Mouse (Mus musculus) megakaryocyte, adult 5-6 weeks (primary cell): Measurements from ENCODE around the gene Mgme1. TPM values are rescaled to one million over a fixed set of nuclear protein-coding genes. Genes with fewer than 3 reads are reported as not detected.

Experiments
- ATAC-seq: 2 replicates; pipeline ENCODE4 v1.8.0; 2016; ENCODE audit warnings: mild to moderate bottlenecking, inconsistent platforms; ENCODE audit not compliant: poor library complexity, severe bottlenecking
- total RNA-seq, 2 experiments: library from RNA; stranded (forward) in 1 of 2; stranded (reverse) in 1 of 2; fragments of 153-499, 151-499 nt in 1 of 2; fragments of 221-1000, 200-1000 nt in 1 of 2; gene quantifications; 2 replicates each; pipeline versions ENCODE4 v1.2.3 to v1.2.4; 2015 to 2017

Mgme1 gene
- total RNA-seq, 2 experiments from 2014 or later, result 6.8 to 13.2 TPM

DNA sequence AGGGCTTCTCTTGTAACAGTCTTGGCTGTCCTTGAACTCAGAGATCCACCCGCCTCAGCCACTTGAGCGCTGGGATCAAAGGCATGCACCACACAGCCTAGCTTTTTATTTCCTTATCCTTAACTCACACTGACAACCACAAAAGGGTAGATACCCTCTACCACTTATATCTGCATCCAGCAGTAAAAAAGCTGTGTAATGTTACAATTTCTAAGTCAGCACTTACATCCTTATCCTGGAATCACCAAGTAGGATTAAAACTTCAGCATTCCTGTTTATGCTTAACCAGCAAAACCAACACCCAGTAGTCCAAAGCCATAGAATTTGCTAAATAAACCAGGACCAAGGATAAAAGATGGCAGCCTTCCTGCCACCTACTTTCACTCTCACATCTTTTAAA, 7.6 kb upstream of the Mgme1 start:
- no peak for ATAC-seq

GRCm38 (mm10) chr2:144264398-144265119, 5.9 kb upstream of the Mgme1 start:
- ATAC-seq, result peak; percentile 63

DNA sequence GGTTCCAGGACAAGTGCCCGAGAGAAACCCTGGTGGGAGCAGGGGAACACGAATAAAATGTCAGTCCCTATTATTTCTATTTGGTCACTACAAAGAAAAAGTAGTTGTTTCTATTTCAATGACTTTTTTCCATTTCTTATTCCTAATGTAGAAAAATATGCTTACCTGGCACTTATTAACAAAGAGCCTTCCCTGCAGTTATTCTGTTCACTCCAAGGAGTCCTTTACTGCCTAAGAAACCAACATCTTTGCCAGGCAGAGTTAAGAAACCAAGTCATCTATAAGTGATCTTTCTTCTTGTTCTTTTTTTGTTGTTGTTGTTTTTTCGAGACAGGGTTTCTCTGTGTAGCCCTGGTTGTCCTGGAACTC, 5.4 kb upstream of the Mgme1 start:
- ATAC-seq, result no peak

DNA sequence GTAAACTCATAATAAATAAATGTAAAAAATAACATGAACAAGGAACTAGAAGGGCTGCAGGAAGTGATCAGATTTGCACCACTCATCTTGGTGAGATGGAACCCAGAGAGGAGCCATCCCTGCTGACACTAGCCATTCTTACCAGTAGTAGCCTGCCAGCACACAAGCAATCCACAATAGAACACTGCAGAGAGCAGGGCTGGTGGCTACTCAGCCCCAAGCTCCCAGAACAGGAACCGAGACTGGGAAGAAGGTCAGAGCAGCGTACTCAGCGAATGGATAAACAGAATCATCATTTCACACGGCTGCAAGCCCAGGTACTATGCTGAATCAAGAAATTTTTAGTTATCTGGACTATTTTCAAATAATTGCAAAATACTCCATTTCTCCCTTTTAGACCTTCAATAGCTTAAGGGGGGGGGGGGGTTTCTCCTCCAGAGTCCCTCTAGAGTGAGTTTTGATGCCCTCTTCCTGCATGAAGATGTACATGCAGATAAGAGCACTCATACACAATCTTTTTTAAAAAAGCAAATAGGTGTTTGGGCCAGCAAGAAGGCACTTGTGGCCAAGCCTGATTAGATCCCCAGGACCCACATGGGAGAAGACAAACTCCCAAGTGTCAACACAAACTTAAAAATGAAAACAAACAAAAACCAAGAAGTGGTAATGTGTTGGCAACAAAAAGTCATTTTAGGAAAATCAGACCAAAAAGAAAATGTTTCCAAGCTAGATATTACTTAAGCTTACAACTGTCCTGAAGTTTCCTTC, 4.4 kb upstream of the Mgme1 start:
- peak; percentile 26 for ATAC-seq

- ATAC-seq, result no peak
Measured at GRCm38 (mm10) chr2:144267004-144267730, 3.3 kb upstream of the Mgme1 start.

DNA sequence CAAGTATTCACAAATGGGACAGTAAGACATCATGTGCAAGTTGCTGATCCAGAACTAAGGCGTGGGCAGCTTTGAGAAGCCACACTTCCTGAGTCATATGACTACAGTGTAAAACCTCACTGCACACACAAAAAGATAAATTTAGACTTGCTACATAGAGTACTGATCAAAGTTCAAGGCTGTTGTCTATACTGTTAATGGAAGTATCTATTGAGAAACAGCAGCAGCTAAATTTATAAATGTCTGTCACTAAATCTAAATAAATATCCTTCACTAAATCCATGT, 2.8 kb upstream of the Mgme1 start:
- ATAC-seq, result no peak

DNA sequence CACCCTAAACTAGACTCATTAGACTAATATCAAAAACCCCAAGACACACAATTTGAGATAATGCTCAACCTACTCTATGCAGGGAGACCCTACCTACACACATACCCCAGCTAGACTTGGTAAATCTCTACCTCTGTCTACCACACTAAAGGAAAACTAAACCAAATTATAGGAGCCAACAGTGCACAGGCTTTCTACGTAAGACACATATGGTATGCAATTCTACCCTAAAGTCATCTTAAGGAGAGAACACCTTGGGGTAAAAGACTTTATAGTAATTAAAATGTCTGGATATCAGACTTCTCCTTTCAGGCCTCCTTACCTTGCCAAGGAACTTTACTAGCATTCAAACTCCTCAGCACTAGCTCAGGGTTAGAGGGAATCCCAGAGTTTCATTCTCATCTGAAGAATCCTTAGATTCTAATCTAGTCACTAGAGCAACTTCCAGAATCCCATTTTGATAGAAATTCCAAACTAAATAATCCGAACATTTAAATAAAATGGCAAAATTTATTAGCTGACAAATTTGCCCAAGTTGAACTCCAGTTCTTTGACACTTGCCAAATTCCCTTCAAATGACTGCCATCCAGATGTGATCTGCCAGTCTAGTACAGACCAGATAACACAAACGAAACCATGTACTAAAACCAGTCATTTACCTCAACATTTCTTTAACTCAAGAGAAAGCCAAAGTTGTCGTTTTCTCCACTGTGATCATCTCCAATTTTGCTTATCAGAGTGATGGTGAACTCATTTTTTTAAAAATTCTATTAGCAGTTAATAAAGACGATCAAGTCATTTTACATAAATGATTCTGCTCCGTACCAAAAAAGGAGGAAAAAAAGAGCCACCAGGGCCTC, 1.8 kb upstream of the Mgme1 start:
- no peak for ATAC-seq

DNA sequence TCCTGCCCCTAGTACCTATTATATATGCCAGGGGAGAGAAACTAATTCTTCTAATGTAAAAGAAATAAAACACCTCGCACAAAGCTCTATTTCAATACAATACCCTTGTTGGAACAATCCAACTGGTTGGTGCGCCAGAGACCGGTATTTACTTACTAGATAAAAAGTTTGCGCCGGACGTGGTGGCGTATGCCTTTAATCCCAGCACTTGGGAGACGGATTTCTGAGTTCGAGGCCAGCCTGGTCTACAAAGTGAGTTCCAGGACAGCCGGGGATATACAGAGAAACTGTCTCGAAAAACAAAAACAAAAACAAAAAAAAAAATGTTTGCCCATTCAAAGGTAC, 1.2 kb upstream of the Mgme1 start:
- no peak for ATAC-seq

- no peak for ATAC-seq
Measured at GRCm38 (mm10) chr2:144269679-144270475, 586 bp upstream of the Mgme1 start.

DNA sequence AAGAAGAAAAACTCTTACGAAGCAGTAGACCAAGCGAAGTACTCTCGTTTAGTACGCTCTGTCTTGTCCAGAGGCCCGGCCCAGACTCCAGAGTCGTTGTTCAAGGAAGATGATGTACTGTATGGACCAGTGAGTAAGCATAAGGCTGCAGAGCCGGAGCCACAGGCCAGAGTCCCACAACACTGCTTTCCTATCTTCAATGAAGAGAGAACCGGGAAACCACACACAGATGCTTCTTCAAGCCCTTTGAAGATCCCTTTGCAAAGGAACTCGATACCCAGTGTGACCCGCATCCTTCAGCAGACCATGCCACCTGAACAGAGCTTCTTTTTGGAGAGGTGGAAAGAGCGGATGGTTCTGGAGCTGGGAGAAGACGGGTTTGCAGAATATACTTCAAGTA, 1.6 kb downstream of the Mgme1 start:
- ATAC-seq, result no peak

- ATAC-seq, result peak; percentile 36
Measured at GRCm38 (mm10) chr2:144274741-144275140, 4.3 kb downstream of the Mgme1 start.

DNA sequence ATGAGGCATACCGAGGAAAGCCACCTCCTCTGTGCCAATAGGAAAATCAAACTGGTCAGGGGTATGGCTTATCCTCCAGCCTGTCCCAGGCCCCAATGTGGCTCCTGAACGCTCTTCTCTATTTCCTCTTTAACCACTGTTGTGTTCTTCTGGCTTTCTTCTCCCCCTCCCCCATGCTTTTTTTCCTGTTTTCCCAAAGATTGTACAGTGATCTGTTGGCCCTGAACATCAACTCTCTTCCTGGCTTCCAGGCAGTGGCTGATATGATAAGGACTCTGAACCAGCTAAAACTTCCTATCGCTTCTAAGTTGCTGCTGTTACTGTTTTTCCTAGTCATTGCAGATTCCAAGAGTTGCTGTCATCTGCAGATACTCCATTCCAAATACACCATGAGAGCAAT, 6.4 kb downstream of the Mgme1 start:
- ATAC-seq, result no peak

GRCm38 (mm10) chr2:144279742-144280141, 9.3 kb downstream of the Mgme1 start:
- ATAC-seq, result no peak

- ATAC-seq, result no peak
Measured at GRCm38 (mm10) chr2:144280568-144280967, 10.1 kb downstream of the Mgme1 start.

- ATAC-seq, result no peak
Measured at GRCm38 (mm10) chr2:144281417-144281816, 11.0 kb downstream of the Mgme1 start.

DNA sequence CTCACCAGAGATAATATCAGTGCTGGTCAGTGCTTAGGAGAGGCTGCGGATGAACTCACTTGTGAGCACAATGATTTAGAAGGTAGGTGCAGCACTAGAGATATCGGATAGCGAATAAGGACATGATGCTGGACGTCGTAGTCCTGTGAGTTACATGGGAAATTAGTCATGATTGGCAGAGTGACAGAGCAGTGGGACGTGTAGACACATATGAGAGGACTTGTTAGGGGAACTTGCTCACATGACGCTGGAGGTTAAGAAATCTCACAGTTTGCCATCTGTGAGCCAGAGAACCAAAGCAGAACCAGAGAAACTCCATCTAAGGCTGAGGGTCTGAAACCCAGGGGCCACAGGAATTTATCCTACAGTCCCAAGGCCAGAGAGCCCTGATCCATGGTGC, 19.9 kb downstream of the Mgme1 start:
- peak; percentile 85 for ATAC-seq

DNA sequence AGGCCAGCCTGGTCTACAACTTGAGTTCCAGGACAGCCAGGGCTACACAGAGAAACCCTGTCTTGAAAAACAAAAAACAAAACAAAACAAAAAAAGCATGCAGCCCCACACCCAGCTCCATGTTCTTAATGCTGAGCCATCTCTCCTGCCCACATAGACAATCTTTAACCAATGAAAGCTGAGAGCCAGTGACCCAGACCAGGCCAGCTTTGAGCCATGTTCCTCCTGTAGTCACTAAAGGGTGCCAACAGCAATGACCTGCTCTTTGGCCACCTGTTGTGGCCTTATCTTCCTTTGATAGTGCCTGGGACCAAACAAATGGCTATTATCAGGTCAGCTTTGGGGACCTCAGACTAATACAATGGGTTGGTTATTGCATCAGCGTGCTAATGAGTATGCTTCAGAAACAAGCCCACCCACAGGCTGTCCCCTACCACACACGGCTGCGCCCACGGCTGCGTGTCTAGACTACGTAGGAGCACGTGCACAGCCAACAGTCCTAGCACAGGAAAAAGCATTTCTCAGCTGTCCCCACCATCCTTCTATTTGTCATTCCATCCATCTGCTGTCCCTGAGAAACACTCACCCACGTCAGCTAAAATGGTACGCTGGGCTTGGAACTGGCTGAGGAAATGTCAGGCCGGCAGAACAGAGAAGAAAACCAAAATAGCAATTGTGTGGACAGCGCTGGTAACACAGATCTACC, 21.3 kb downstream of the Mgme1 start:
- no peak for ATAC-seq

DNA sequence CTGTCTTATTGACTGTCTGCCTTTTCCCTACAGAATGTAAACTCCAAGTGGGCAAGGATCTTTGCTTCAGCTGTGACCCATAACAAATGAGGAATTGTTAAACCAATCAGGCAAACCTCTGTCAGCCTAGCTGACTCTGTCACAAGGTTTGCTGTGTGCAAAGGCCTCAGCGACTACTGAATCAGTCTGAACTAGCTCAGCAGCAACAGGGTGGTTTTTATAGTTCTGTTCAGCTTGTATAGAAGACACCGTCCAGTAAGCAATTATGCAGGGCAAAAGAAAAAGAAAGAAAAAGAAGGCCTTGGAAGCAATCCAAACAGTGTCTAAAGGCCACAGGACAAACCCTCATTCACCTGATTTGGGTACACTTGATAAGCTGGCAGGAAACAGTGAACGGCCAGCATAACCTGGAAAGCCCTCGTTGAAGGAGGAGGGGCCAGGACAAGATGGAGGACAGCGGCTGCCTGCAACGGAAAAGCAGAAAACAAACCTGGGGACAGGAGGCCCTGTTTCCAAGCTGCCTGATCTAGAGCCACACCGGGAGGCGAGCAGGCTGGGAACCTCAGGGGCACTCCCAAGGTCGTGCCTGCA, 24.8 kb downstream of the Mgme1 start:
- ATAC-seq, result no peak
